In the genomic region with DNA sequence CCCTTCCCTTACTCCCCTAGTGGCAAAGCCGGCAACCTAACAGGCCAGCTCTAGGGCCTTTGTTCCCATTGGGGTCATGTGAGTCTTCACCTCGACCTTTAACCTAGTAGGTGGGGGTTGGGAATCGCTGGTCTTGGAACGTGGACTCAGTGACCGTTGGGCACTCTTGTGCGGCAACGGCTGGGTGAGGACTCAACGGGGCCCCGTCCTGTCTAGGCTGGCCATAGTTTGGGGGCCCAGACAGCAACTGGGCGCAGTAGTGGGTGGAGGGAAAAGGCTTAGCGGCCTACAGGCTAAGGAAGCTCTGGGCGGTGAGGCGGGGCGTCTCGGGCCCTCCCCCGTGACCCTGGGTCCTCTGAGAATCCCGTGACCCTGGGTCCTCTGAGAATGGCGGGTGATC, we compare ENCODE assay signal across 14 mouse cellular contexts. TPM values are rescaled to one million over a fixed set of nuclear protein-coding genes. Genes with fewer than 3 reads are reported as not detected.
DNase-seq lines count a peak whose midpoint lies in the region; ATAC-seq and TF ChIP-seq lines count a peak whose summit lies in the region.
"Had no signal": no experiment of that assay in that cellular context is flagged by ENCODE, and none has a peak within 500 bp of the region (broad histone marks: within the 10 kb centered on the region; RNA-seq: fewer than 3 reads in every experiment).

Gene 1700102P08Rik (plus strand): TSS at position 130 of the 400 bp plus-strand sequence.

- DNase-seq in adrenal gland, postnatal 10 days: peak; percentile 36
- no peak for DNase-seq in adrenal gland, adult 2 months
- DNase-seq in liver, embryonic 11.5 days (ENCODE audit: low spot score): no peak
- no peak for DNase-seq in stomach, postnatal 0 days (ENCODE audit: low spot score)
- no peak for DNase-seq in layer of hippocampus, adult 11-12 months (ENCODE audit: low spot score)
- DNase-seq: gastrocnemius, postnatal 36 days; right cerebral cortex, postnatal 4 days; thymus, adult 18-20 months had no signal

- H3K4me1 ChIP-seq in liver, embryonic 12.5 days: no peaks in the 10 kb centered on the region
- H3K4me1 ChIP-seq in liver, embryonic 11.5 days (replicated peaks; ENCODE audit: control insufficient read depth, insufficient read depth, low read length): no peaks in the 10 kb centered on the region
- no peaks in the 10 kb centered on the region for H3K4me1 ChIP-seq in kidney, embryonic 14.5 days (ENCODE audit: control insufficient read depth, insufficient read depth, low read length)
- no peaks in the 10 kb centered on the region for H3K4me1 ChIP-seq in stomach, postnatal 0 days (replicated peaks; ENCODE audit: control insufficient read depth, insufficient read depth)
- H3K4me1 ChIP-seq in intestine, postnatal 0 days (replicated peaks; ENCODE audit: control insufficient read depth, insufficient read depth, low read length): no peaks in the 10 kb centered on the region
- H3K4me1 ChIP-seq: limb, embryonic 15.5 days had no signal

- no peak for TF ChIP-seq CTCF in stomach, postnatal 0 days (IDR thresholded peaks at IDR 0.05; ENCODE audit: low read depth)
- no peak for TF ChIP-seq CTCF in intestine, postnatal 0 days (IDR thresholded peaks at IDR 0.05; ENCODE audit: low read depth)

- no peak within 1 kb of the TSS for H3K4me2 ChIP-seq in liver, embryonic 12.5 days
- H3K4me2 ChIP-seq in liver, embryonic 11.5 days: no peak within 1 kb of the TSS
- H3K4me2 ChIP-seq in kidney, embryonic 14.5 days (replicated peaks; ENCODE audit: low read depth, low read length): no peak within 1 kb of the TSS
- H3K4me2 ChIP-seq in stomach, postnatal 0 days (replicated peaks; ENCODE audit: low read depth): no peak within 1 kb of the TSS
- no peak within 1 kb of the TSS for H3K4me2 ChIP-seq in intestine, postnatal 0 days (replicated peaks; ENCODE audit: low read depth)
- H3K4me2 ChIP-seq: limb, embryonic 15.5 days had no signal

- peak; percentile 32; the same call in 1 of the 2 replicates for ATAC-seq in liver, embryonic 12.5 days
- ATAC-seq in liver, embryonic 11.5 days (replicated peaks; ENCODE audit: low FRiP score): no peak
- ATAC-seq in kidney, embryonic 14.5 days (ENCODE audit: low FRiP score, low TSS enrichment): peak; percentile 46; the same call in 1 of the 2 replicates
- ATAC-seq in stomach, postnatal 0 days (ENCODE audit: low FRiP score, low TSS enrichment): peak; percentile 46; the same call in 1 of the 2 replicates
- no peak for ATAC-seq in intestine, postnatal 0 days
- ATAC-seq: inflammation-experienced regulatory T-cells, adult 6 months had no signal

- 83% methylated on average over 18 of the region's 18 CpGs for whole genome bisulfite sequencing in liver, embryonic 12.5 days (ENCODE audit: insufficient replicate concordance)
- WGBS in liver, embryonic 11.5 days: 80% methylated on average over 18 of the region's 18 CpGs
- WGBS in kidney, embryonic 14.5 days: 71% methylated on average over 18 of the region's 18 CpGs
- WGBS in stomach, postnatal 0 days: 78% methylated on average over 18 of the region's 18 CpGs
- WGBS in intestine, postnatal 0 days: 78% methylated on average over 18 of the region's 18 CpGs

- peaks cover 64% of the 10 kb centered on the region for H3K36me3 ChIP-seq in liver, embryonic 12.5 days
- peaks cover 47% of the 10 kb centered on the region for H3K36me3 ChIP-seq in liver, embryonic 11.5 days (ENCODE audit: control insufficient read depth, insufficient read depth, low read length)
- H3K36me3 ChIP-seq in kidney, embryonic 14.5 days (ENCODE audit: control insufficient read depth, insufficient read depth, low read length): peaks cover 52% of the 10 kb centered on the region
- peaks cover 17% of the 10 kb centered on the region; the same call in 1 of the 2 replicates for H3K36me3 ChIP-seq in stomach, postnatal 0 days (ENCODE audit: control insufficient read depth, insufficient read depth, low read length)
- peaks cover 51% of the 10 kb centered on the region for H3K36me3 ChIP-seq in intestine, postnatal 0 days (ENCODE audit: control insufficient read depth, insufficient read depth)

- no peak within 1 kb of the TSS for H3K9ac ChIP-seq in liver, embryonic 12.5 days
- H3K9ac ChIP-seq in liver, embryonic 11.5 days (ENCODE audit: low read depth, low read length): no peak within 1 kb of the TSS
- H3K9ac ChIP-seq in kidney, embryonic 14.5 days (ENCODE audit: low read depth, low read length): no peak within 1 kb of the TSS
- H3K9ac ChIP-seq in stomach, postnatal 0 days (ENCODE audit: low read length): no peak within 1 kb of the TSS
- no peak within 1 kb of the TSS for H3K9ac ChIP-seq in intestine, postnatal 0 days (ENCODE audit: low read depth, low read length)
- H3K9ac ChIP-seq: limb, embryonic 15.5 days had no signal

- no peaks in the 10 kb centered on the region for H3K27me3 ChIP-seq in liver, embryonic 12.5 days (replicated peaks)
- no peaks in the 10 kb centered on the region for H3K27me3 ChIP-seq in liver, embryonic 11.5 days (replicated peaks; ENCODE audit: control insufficient read depth, insufficient read depth, low read length)
- H3K27me3 ChIP-seq in kidney, embryonic 14.5 days (ENCODE audit: control insufficient read depth, insufficient read depth, low read length): no peaks in the 10 kb centered on the region
- H3K27me3 ChIP-seq in stomach, postnatal 0 days (ENCODE audit: control insufficient read depth, insufficient read depth, low read length): no peaks in the 10 kb centered on the region
- H3K27me3 ChIP-seq in intestine, postnatal 0 days (replicated peaks; ENCODE audit: control insufficient read depth, insufficient read depth, low read length): no peaks in the 10 kb centered on the region
- H3K27me3 ChIP-seq: limb, embryonic 15.5 days had no signal

- H3K27ac ChIP-seq in liver, embryonic 12.5 days: no peak within 1 kb of the TSS
- no peak within 1 kb of the TSS for H3K27ac ChIP-seq in liver, embryonic 11.5 days (ENCODE audit: low read depth, low read length)
- H3K27ac ChIP-seq in kidney, embryonic 14.5 days (ENCODE audit: low read depth, low read length): no peak within 1 kb of the TSS
- no peak within 1 kb of the TSS for H3K27ac ChIP-seq in stomach, postnatal 0 days (replicated peaks)
- no peak within 1 kb of the TSS for H3K27ac ChIP-seq in intestine, postnatal 0 days (ENCODE audit: low read depth, low read length)
- H3K27ac ChIP-seq: limb, embryonic 15.5 days; macrophage had no signal

- H3K4me3 ChIP-seq in liver, embryonic 12.5 days: no peak within 1 kb of the TSS
- no peak within 1 kb of the TSS for H3K4me3 ChIP-seq in liver, embryonic 11.5 days (ENCODE audit: low read depth, low read length)
- H3K4me3 ChIP-seq in kidney, embryonic 14.5 days (ENCODE audit: low read length): no peak within 1 kb of the TSS
- no peak within 1 kb of the TSS for H3K4me3 ChIP-seq in stomach, postnatal 0 days (ENCODE audit: low read depth, low read length)
- H3K4me3 ChIP-seq in intestine, postnatal 0 days (ENCODE audit: low read depth, low read length): no peak within 1 kb of the TSS
- H3K4me3 ChIP-seq: limb, embryonic 15.5 days had no signal

- TF ChIP-seq EP300 in stomach, postnatal 0 days (optimal IDR thresholded peaks at IDR 0.05): no peak

- H3K9me3 ChIP-seq in liver, embryonic 12.5 days (replicated peaks): no peaks in the 10 kb centered on the region
- H3K9me3 ChIP-seq in liver, embryonic 11.5 days (ENCODE audit: control insufficient read depth, low read length): no peaks in the 10 kb centered on the region
- H3K9me3 ChIP-seq in kidney, embryonic 14.5 days (ENCODE audit: control insufficient read depth, low read length): no peaks in the 10 kb centered on the region
- H3K9me3 ChIP-seq in stomach, postnatal 0 days (ENCODE audit: control insufficient read depth, low read length): no peaks in the 10 kb centered on the region
- H3K9me3 ChIP-seq in intestine, postnatal 0 days (ENCODE audit: control insufficient read depth): no peaks in the 10 kb centered on the region
- H3K9me3 ChIP-seq: limb, embryonic 15.5 days had no signal

RNA-seq across cellular contexts. Expression of gene 1700102P08Rik, which starts in this region (rescaled TPM):
- 1 to 10 TPM in 1 of 2 experiments, under 1 TPM in 1; 0.63 to 1.4 TPM for total RNA-seq in adrenal gland, postnatal 10 days (2021)
- 1 to 10 TPM in 1 of 2 experiments, under 1 TPM in 1; 0.52 to 1.8 TPM for total RNA-seq in adrenal gland, adult 2 months (2021)
- 0.37 and 0.86 TPM in 2 replicates for polyA plus RNA-seq in adrenal gland, adult 2 months (2012; rRNA removed)
- 0.32 and 0.59 TPM in 2 replicates for polyA plus RNA-seq in liver, embryonic 12.5 days (2016; fragmentation: Nextera tagmentation; extraction: Ambion mirVana)
- 0.81 and 1.3 TPM in 2 replicates for polyA plus RNA-seq in liver, embryonic 11.5 days (2014; fragmentation: Nextera tagmentation; extraction: Ambion mirVana)
- polyA plus RNA-seq in kidney, embryonic 14.5 days (2014; fragmentation: Nextera tagmentation; extraction: Ambion mirVana): 0.36 and 0.79 TPM in 2 replicates
- 0.17 and 0.21 TPM in 2 replicates for polyA plus RNA-seq in stomach, postnatal 0 days (2015; fragmentation: Nextera tagmentation; extraction: Ambion mirVana)
- 0.14 TPM in 1 of 2 replicates, not detected in the other for polyA plus RNA-seq in intestine, postnatal 0 days (2015; fragmentation: Nextera tagmentation; extraction: Ambion mirVana)
- polyA plus RNA-seq: macrophage had no signal

Comparison
In these comparisons a context has a peak if more than half of its experiments do, and no peak if none do; other contexts are left out.
1. Peak in ATAC-seq in liver, embryonic 12.5 days; RNA of the gene not detected or under 1 TPM.
2. Peak in ATAC-seq in kidney, embryonic 14.5 days; RNA of the gene not detected or under 1 TPM.
3. Peak in ATAC-seq in stomach, postnatal 0 days; RNA of the gene not detected or under 1 TPM.